Mouse (Mus musculus) cortical plate, adult 2 months (tissue): ENCODE data around the gene Zmynd8.

Experiments
- CTCF ChIP-seq: fragments of 200-500 bp; IDR thresholded peaks from 2 replicates; pipeline ENCODE4 v1.5.1; 2011; ENCODE audit warnings: mild to moderate bottlenecking, control low read depth, low read length; ENCODE audit not compliant: insufficient read depth; ENCODE audit errors: extremely low read depth
- POLR2A ChIP-seq: fragments of 200-500 bp; IDR thresholded peaks from 2 replicates; pipeline ENCODE4 v1.6.1; 2011; ENCODE audit warnings: mild to moderate bottlenecking, low read length, control low read depth; ENCODE audit not compliant: insufficient read depth; ENCODE audit errors: extremely low read depth

DNA sequence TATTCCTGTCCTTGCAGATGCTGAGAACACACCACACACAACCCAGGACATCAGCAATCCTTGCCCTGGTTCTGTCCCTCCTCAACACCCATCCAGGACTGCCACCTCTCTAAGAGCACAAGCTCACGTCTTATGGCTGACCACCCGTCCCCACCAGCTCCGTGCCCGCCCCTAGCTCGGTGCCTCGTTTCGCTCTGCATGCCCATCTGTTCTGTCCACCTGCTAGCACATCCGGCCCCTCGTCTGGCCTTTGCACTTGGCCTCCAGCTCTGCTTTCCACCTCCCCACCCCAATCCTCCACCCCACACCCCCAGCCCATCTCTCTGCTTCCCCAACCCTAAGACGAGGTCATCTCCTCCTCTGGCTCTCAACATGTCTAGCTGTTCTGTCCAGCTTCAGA lies 8.9 kb downstream of the Zmynd8 start:
- no peak for TF ChIP-seq CTCF
- no peak for TF ChIP-seq POLR2A
